Comparison of ENCODE assay signal across 11 mouse cellular contexts in the genomic region with DNA sequence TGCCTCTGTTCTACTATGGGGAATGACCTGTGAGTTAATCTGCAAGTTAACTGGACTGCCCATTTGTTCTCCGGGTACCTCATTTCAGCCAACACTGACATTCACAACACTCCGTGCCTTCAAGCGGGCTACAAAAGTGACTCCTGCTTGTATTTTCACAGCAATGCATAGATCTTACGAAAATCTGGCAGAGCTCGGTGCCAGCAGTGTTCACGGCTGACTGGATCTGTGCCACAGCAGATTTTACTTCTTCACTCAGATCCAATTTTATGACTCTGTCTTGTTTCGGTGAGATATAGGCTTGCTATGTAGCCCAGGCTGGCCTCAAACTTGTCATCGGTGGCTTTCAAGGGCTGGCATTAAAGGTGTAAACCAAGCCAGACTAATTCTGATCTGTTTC. TPM values are rescaled to one million over a fixed set of nuclear protein-coding genes. Genes with fewer than 3 reads are reported as not detected.
DNase-seq lines count a peak whose midpoint lies in the region; ATAC-seq and TF ChIP-seq lines count a peak whose summit lies in the region.
"Had no signal": no experiment of that assay in that cellular context is flagged by ENCODE, and none has a peak within 500 bp of the region (broad histone marks: within the 10 kb centered on the region; RNA-seq: fewer than 3 reads in every experiment).

No protein-coding gene starts in this region.

- H3K27me3 ChIP-seq in hindbrain, embryonic 14.5 days (ENCODE audit: control insufficient read depth, insufficient read depth, low read length): no peaks in the 10 kb centered on the region
- H3K27me3 ChIP-seq in hindbrain, embryonic 11.5 days (ENCODE audit: control insufficient read depth, insufficient read depth, low read length): no peaks in the 10 kb centered on the region
- H3K27me3 ChIP-seq in stomach, postnatal 0 days (ENCODE audit: control insufficient read depth, insufficient read depth, low read length): no peaks in the 10 kb centered on the region
- H3K27me3 ChIP-seq: embryonic facial prominence, embryonic 12.5 days; heart, embryonic 12.5 days had no signal

- H3K4me1 ChIP-seq in hindbrain, embryonic 14.5 days (replicated peaks; ENCODE audit: control insufficient read depth, insufficient read depth, low read length): 0 out of 2 replicates have a peak, but pooled peaks cover 8% of the 10 kb centered on the region
- no peaks in the 10 kb centered on the region for H3K4me1 ChIP-seq in hindbrain, embryonic 11.5 days (replicated peaks; ENCODE audit: control insufficient read depth, insufficient read depth, low read length)
- no peaks in the 10 kb centered on the region for H3K4me1 ChIP-seq in stomach, postnatal 0 days (replicated peaks; ENCODE audit: control insufficient read depth, insufficient read depth)

- no peak for DNase-seq in hindbrain, embryonic 14.5 days (ENCODE audit: low spot score)
- no peak for DNase-seq in hindbrain, embryonic 11.5 days (ENCODE audit: low spot score)
- peak; percentile 62 for DNase-seq in Muller cell, postnatal 12 days (ENCODE audit: inconsistent ontology term)
- peak; percentile 49 for DNase-seq in cerebellum, adult 8-10 months
- peak; percentile 35 for DNase-seq in layer of hippocampus, adult 9-11 months
- DNase-seq in stomach, postnatal 0 days (ENCODE audit: low spot score): no peak
- DNase-seq in lung, postnatal 10 days: no peak
- DNase-seq in thymus, postnatal 36 days: no peak

- no peak for TF ChIP-seq CTCF in stomach, postnatal 0 days (IDR thresholded peaks at IDR 0.05; ENCODE audit: low read depth)

- H3K4me2 ChIP-seq in hindbrain, embryonic 14.5 days (replicated peaks): no peak overlapping the region
- H3K4me2 ChIP-seq in hindbrain, embryonic 11.5 days (replicated peaks; ENCODE audit: low read depth, low read length): no peak overlapping the region
- no peak overlapping the region for H3K4me2 ChIP-seq in stomach, postnatal 0 days (replicated peaks; ENCODE audit: low read depth)
- H3K4me2 ChIP-seq: embryonic facial prominence, embryonic 12.5 days; heart, embryonic 12.5 days had no signal

- no peak overlapping the region for H3K27ac ChIP-seq in hindbrain, embryonic 14.5 days
- H3K27ac ChIP-seq in hindbrain, embryonic 11.5 days (ENCODE audit: low read depth, low read length): no peak overlapping the region
- H3K27ac ChIP-seq in stomach, postnatal 0 days (replicated peaks): no peak overlapping the region
- H3K27ac ChIP-seq: embryonic facial prominence, embryonic 12.5 days; macrophage had no signal

- no peak overlapping the region for H3K9ac ChIP-seq in hindbrain, embryonic 14.5 days
- no peak overlapping the region for H3K9ac ChIP-seq in hindbrain, embryonic 11.5 days (ENCODE audit: low read depth, low read length)
- no peak overlapping the region for H3K9ac ChIP-seq in stomach, postnatal 0 days (ENCODE audit: low read length)
- H3K9ac ChIP-seq: embryonic facial prominence, embryonic 12.5 days; heart, embryonic 12.5 days had no signal

- WGBS in hindbrain, embryonic 14.5 days: 66% methylated on average over 8 of the region's 8 CpGs
- 93% methylated on average over 8 of the region's 8 CpGs for WGBS in hindbrain, embryonic 11.5 days
- 74% methylated on average over 8 of the region's 8 CpGs for WGBS in stomach, postnatal 0 days

- no peaks in the 10 kb centered on the region; the same call in 1 of the 2 replicates for H3K9me3 ChIP-seq in hindbrain, embryonic 14.5 days (ENCODE audit: control insufficient read depth, low read length)
- H3K9me3 ChIP-seq in hindbrain, embryonic 11.5 days (ENCODE audit: control insufficient read depth, low read length): no peaks in the 10 kb centered on the region
- H3K9me3 ChIP-seq in stomach, postnatal 0 days (ENCODE audit: control insufficient read depth, low read length): no peaks in the 10 kb centered on the region
- H3K9me3 ChIP-seq: embryonic facial prominence, embryonic 12.5 days had no signal

- ATAC-seq in hindbrain, embryonic 14.5 days (ENCODE audit: low FRiP score): peak; percentile 25; the same call in 1 of the 2 replicates
- ATAC-seq in hindbrain, embryonic 11.5 days (ENCODE audit: low FRiP score): no peak
- ATAC-seq in stomach, postnatal 0 days (ENCODE audit: low FRiP score, low TSS enrichment): no peak

- no peak for TF ChIP-seq EP300 in stomach, postnatal 0 days (optimal IDR thresholded peaks at IDR 0.05)

- no peaks in the 10 kb centered on the region; the same call in 1 of the 2 replicates for H3K36me3 ChIP-seq in hindbrain, embryonic 14.5 days (replicated peaks; ENCODE audit: control insufficient read depth, insufficient read depth)
- H3K36me3 ChIP-seq in hindbrain, embryonic 11.5 days (ENCODE audit: control insufficient read depth, insufficient read depth, low read length): no peaks in the 10 kb centered on the region
- H3K36me3 ChIP-seq in stomach, postnatal 0 days (ENCODE audit: control insufficient read depth, insufficient read depth, low read length): no peaks in the 10 kb centered on the region
- H3K36me3 ChIP-seq: embryonic facial prominence, embryonic 12.5 days had no signal

- H3K4me3 ChIP-seq in hindbrain, embryonic 14.5 days (replicated peaks; ENCODE audit: low read length): no peak overlapping the region
- H3K4me3 ChIP-seq in hindbrain, embryonic 11.5 days (ENCODE audit: low read depth, low read length): no peak overlapping the region
- no peak overlapping the region for H3K4me3 ChIP-seq in stomach, postnatal 0 days (ENCODE audit: low read depth, low read length)
- H3K4me3 ChIP-seq: embryonic facial prominence, embryonic 12.5 days; heart, embryonic 12.5 days had no signal

RNA-seq across cellular contexts. Expression of a gene that starts 15.2 kb away (rescaled TPM):
- polyA plus RNA-seq in hindbrain, embryonic 14.5 days (2014; fragmentation: Nextera tagmentation; extraction: Ambion mirVana): 42.3 and 44.0 TPM in 2 replicates
- polyA plus RNA-seq in hindbrain, embryonic 11.5 days (2014; fragmentation: Nextera tagmentation; extraction: Ambion mirVana): 17.2 and 18.2 TPM in 2 replicates
- polyA plus RNA-seq in stomach, postnatal 0 days (2015; fragmentation: Nextera tagmentation; extraction: Ambion mirVana): 6.1 and 6.7 TPM in 2 replicates

Comparison
In these comparisons a context has a peak if more than half of its experiments do, and no peak if none do; other contexts are left out.
1. DNase-seq: peak in Muller cell, postnatal 12 days (single experiment), cerebellum, adult 8-10 months (single experiment) and layer of hippocampus, adult 9-11 months (single experiment); none in hindbrain, embryonic 14.5 days (single experiment), hindbrain, embryonic 11.5 days (single experiment), stomach, postnatal 0 days (single experiment), lung, postnatal 10 days (single experiment) and thymus, postnatal 36 days (0 of 2).